Mouse (Mus musculus) liver, embryonic 14.5 days (tissue): Measurements from ENCODE around the gene Pcdh11x. TPM values are rescaled to one million over a fixed set of nuclear protein-coding genes. Genes with fewer than 3 reads are reported as not detected.
"Not testable (repeated sequence)": the region's sequence is repeated elsewhere in the genome, so short reads cannot be mapped to it uniquely, and the experiment has no call there.

Source experiments
- ATAC-seq: fragments of 200-750 bp; cut with Nextera tagmentation; 2 replicates; pipeline ENCODE4 v1.8.0; 2017; ENCODE audit warnings: moderate number of reproducible peaks, mild to moderate bottlenecking, moderate library complexity; ENCODE audit not compliant: insufficient read depth
- DNase-seq, 3 experiments: peaks; one replicate each; pipeline ENCODE4 v3.0.0-alpha.2; 2012 to 2013; ENCODE audit warnings: low read depth in 3 of 3, low spot score in 3 of 3
- H3K27ac ChIP-seq: fragments of 300-500 bp; sonication (generic); 2 replicates; pipeline ENCODE4 v1.5.1; 2014; ENCODE audit warnings: moderate library complexity, mild to moderate bottlenecking, control low read depth, inconsistent platforms
- H3K27me3 ChIP-seq: fragments of 300-500 bp; sonication (generic); 2 replicates; pipeline ENCODE4 v1.6.1; 2014; ENCODE audit warnings: mild to moderate bottlenecking, low read length, moderate library complexity; ENCODE audit not compliant: control insufficient read depth, insufficient read depth
- H3K36me3 ChIP-seq: fragments of 300-500 bp; sonication (generic); replicated peaks from 2 replicates; pipeline ENCODE4 v1.6.1; 2014; ENCODE audit warnings: low read depth; ENCODE audit not compliant: control insufficient read depth, insufficient read depth
- H3K4me1 ChIP-seq, 2 experiments: fragments of 200-500 bp in 1 of 2; fragments of 300-500 bp in 1 of 2; sonication (generic) in 1 of 2; replicated peaks; 2 replicates each; pipeline ENCODE4 v1.6.1; 2012 to 2014; ENCODE audit warnings: antibody characterized with exemption in 1 of 2, inconsistent platforms in 1 of 2, low read length in 1 of 2; ENCODE audit not compliant: control insufficient read depth in 2 of 2, insufficient read depth in 2 of 2
- H3K4me2 ChIP-seq: fragments of 300-500 bp; sonication (generic); 2 replicates; pipeline ENCODE4 v1.6.1; 2014; ENCODE audit warnings: low read depth, mild to moderate bottlenecking, control low read depth, moderate library complexity
- H3K4me3 ChIP-seq, 2 experiments: fragments of 200-500 bp in 1 of 2; fragments of 300-500 bp in 1 of 2; sonication (generic) in 1 of 2; 2 replicates each; pipeline ENCODE4 v1.5.1; 2012 to 2014; ENCODE audit warnings: low read depth in 2 of 2, low read length in 2 of 2, mild to moderate bottlenecking in 2 of 2, control low read depth in 1 of 2, inconsistent platforms in 1 of 2, moderate library complexity in 1 of 2; ENCODE audit not compliant: insufficient read depth in 1 of 2
- H3K9ac ChIP-seq: fragments of 300-500 bp; sonication (generic); replicated peaks from 2 replicates; pipeline ENCODE4 v1.6.1; 2014; ENCODE audit warnings: mild to moderate bottlenecking, control low read depth, moderate library complexity
- H3K9me3 ChIP-seq: fragments of 300-500 bp; sonication (generic); 2 replicates; pipeline ENCODE4 v1.6.1; 2016; ENCODE audit warnings: low read length, mixed read lengths; ENCODE audit not compliant: control insufficient read depth
- CTCF ChIP-seq: IDR thresholded peaks from 2 replicates; pipeline ENCODE4 v1.5.1; 2016; ENCODE audit warnings: antibody characterized with exemption, low read depth, control low read depth
- EP300 ChIP-seq: IDR thresholded peaks from 2 replicates; pipeline ENCODE4 v1.6.1; 2016; ENCODE audit warnings: antibody characterized with exemption, low read depth
- WGBS: fragments of 180-500 bp; shearing (Covaris S2); extraction: QIAGEN DNeasy Blood & Tissue Kit; methylation state at CpG from one replicate; pipeline ENCODE4 v1.1.7; 2014; ENCODE audit not compliant: insufficient replicate concordance; 5-methylcytosine and 5-hydroxymethylcytosine counted together
- polyA plus RNA-seq, 2 experiments: library from polyadenylated mRNA; depleted of rRNA in 1 of 2; stranded (reverse) in 1 of 2; unstranded in 1 of 2; fragments of >200 nt; fragmentation: Nextera tagmentation in 1 of 2; extraction: Ambion mirVana in 1 of 2; gene quantifications; 2 replicates each; pipeline versions ENCODE4 v1.2.1 to v1.2.3; 2012 to 2014

Gene Pcdh11x
- polyA plus RNA-seq, 2 experiments: 0.03 to 0.04 TPM

DNA sequence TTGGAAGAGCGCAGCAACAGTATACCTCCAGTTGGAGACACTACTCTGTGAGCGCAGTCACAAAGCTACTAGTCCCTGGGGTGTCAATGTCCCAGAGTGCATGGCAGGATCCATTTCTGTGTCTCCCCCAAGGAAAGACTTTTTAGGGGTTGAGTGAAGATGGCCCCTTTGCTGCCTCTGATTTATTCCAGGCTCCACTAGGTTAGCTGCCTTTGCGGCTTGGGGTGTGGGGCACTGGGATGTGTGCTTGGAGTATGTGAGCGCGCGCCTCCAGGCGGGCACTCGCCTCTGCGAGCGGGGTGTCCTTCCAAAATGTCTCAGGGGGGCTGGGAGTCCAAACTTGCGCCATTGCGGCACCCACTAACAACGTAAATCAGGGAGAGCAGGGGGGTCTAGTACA lies 1.6 kb downstream of the Pcdh11x start:
- Histone ChIP-seq H3K36me3 (no peaks in the 10 kb centered on the region), H3K27ac (no peak overlapping the region), H3K4me1 (no peaks in the 10 kb centered on the region), H3K9ac (no peak overlapping the region), H3K27me3 (peaks cover 8% of the 10 kb centered on the region), H3K4me3 (no peak overlapping the region), H3K9me3 (no peaks in the 10 kb centered on the region), H3K4me2 (no peak overlapping the region)
- ATAC-seq (no peak), DNase-seq (no peak)
- 12% methylated on average over 13 of the region's 13 CpGs for WGBS
- TF ChIP-seq CTCF (no peak), EP300 (no peak)

DNA sequence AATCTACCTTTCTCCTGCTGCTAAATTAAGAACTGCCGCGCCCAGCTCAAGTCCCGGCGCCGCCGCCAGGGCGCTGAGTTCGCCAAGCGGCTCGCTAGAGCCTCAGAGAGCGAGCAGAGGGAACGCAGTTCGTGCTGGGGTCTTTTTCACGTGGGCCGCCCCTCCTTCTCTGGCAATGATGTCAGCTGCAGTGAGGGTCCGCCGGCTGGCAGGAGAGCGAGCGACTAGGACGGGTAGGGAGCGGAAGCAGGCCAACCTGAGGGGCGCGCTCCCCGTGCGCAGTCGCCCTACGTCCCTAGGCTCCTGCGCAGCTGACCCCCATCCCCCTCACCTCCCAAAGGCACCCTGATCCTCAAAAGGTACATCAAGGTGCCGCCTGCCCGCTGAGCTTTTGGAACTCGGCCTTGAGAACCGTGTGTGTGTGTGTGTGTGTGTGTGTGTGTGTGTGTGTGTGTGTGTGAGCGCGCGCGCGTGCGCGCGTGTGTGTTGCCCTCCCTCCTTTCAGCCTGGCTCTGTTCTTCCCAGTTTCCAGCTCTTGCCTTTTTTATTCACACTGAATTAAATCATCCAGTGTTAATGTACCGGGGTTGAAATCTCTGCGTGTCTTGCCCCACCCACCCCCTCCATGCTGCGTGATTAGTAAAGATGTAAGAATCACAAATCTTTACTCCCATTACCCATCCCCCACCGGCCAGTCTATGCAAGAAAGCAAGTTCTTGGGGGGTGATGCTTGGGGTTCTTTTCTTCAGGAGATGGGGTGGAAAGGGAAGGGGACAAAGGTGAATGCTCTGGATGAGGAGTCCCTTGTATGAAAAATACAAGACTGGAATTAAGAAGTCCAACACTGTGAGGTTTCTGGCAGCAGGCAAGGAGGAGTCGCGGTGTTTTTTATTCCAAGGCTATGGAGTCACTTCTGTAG lies 3.0 kb downstream of the Pcdh11x start:
- DNase-seq: no peak
- Histone ChIP-seq H3K4me3 (peak overlapping the region in 1 of 2 experiments; percentile 9; a peak in 2 of 4 replicates), H3K9ac (no peak overlapping the region), H3K4me1 (no peaks in the 10 kb centered on the region), H3K36me3 (no peaks in the 10 kb centered on the region), H3K4me2 (peak overlapping the region; percentile 18; the same call in 1 of the 2 replicates), H3K9me3 (no peaks in the 10 kb centered on the region), H3K27me3 (peaks cover 8% of the 10 kb centered on the region), H3K27ac (no peak overlapping the region)
- 3% methylated on average over 29 of the region's 46 CpGs for WGBS
- ATAC-seq: no peak
- no peak for TF ChIP-seq EP300
- no peak for TF ChIP-seq CTCF

DNA sequence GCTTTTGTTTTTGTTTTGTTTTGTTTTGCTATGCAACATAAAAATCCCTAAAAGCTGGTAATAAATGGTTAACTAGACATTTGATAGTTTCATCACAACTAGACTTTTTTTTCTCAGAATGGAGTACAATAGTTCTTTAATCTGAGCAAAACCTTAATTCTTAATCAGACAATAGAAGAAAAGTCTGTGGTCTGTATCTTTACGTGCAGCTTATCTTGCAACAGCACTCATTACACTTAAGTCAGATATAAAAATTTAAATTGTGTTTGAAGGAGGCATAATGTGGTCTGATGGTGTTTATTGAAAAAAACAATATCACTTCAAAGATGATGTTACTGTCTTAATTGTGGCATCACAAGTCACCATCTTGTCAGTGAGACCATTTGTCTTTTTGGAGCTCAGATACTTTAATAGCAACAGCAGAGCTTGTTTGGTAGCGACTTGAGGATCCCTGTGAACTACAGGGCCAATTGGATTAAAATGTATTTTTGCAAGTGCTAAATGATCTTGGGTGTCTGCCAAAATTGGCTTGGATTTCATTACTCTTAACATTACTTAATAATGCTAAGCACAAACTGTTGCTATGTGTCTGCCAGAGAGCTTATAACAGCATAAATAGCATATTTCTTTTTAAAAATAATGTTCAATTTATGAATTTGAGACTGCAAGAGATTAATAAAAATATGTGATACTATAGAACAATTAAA lies 11.6 kb downstream of the Pcdh11x start:
- WGBS: 26% methylated on average over 2 of the region's 2 CpGs
- no peaks in the 10 kb centered on the region for H3K9me3 ChIP-seq
- H3K36me3 ChIP-seq: no peaks in the 10 kb centered on the region
- ATAC-seq: no peak
- no peak overlapping the region for H3K9ac ChIP-seq
- no peak overlapping the region for H3K4me3 ChIP-seq
- H3K27me3 ChIP-seq: no peaks in the 10 kb centered on the region
- no peak overlapping the region for H3K27ac ChIP-seq
- no peak overlapping the region for H3K4me2 ChIP-seq
- no peak for DNase-seq
- H3K4me1 ChIP-seq: no peaks in the 10 kb centered on the region
- TF ChIP-seq CTCF (no peak), EP300 (no peak)

DNA sequence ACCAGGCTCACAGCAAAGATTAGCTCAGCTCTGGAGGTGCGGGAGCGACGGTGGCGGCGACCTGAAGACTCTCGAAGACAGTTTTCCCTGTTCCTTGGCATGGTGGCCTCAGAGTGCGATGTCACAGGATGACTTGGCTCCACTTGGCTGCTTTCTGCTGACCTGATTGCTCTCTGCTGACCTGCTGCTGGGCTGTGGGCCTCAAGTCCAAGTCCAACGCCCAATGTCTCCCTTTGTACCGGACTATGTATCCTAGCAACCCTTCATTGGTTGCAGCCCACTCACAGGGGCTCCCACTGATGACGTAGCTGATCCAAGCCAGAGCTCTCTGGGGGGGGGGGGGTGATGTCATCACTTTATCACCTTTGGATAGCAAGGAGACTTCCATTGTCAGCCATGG lies 22.9 kb downstream of the Pcdh11x start, which contains the start of gene H2afb3:
Gene H2afb3 (minus strand): TSS at position 101 of the 400 bp plus-strand sequence.
- H3K4me3 ChIP-seq, DNase-seq, H3K4me2 ChIP-seq, H3K9ac ChIP-seq, H3K4me1 ChIP-seq, H3K27me3 ChIP-seq, ATAC-seq, H3K9me3 ChIP-seq, H3K36me3 ChIP-seq, H3K27ac ChIP-seq: not testable (repeated sequence)
- 63% methylated on average over 6 of the region's 10 CpGs for WGBS

DNA sequence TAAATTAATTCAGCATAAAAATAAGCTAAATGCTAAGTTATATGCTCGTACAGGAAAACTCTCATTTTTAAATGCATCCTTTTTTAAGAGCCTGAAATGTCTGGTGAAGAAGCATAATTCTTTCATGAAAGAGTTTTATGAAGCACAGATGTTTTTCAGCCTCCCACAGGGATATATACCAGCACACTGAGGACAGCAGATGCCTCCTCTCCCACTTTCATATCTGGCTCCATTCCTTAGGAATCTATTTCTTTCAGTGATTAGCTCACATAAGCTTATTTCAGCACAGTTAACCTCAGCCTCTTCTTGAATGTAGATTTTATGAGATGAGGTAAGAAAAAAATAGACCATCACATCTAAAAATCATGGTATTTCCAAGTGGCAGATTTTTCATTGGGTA lies 176.2 kb downstream of the Pcdh11x start:
- DNase-seq: no peak
- TF ChIP-seq CTCF: no peak
- no peak for TF ChIP-seq EP300
- Histone ChIP-seq H3K4me3 (no peak overlapping the region), H3K9ac (no peak overlapping the region), H3K4me2 (no peak overlapping the region), H3K27me3 (no peaks in the 10 kb centered on the region), H3K27ac (no peak overlapping the region), H3K4me1 (no peaks in the 10 kb centered on the region), H3K9me3 (no peaks in the 10 kb centered on the region), H3K36me3 (no peaks in the 10 kb centered on the region)
- WGBS: 48% methylated on average over 1 of the region's 1 CpGs
- no peak for ATAC-seq
